Mouse (Mus musculus) kidney, adult 2 months (tissue): ENCODE data around the gene 9130023H24Rik. TPM values are rescaled to one million over a fixed set of nuclear protein-coding genes. Genes with fewer than 3 reads are reported as not detected.

Experiments used
- DNase-seq: peaks from one replicate; pipeline ENCODE4 v3.0.0; 2021
- H3K27ac ChIP-seq: fragments of 200-500 bp; 2 replicates; pipeline ENCODE4 v1.5.1; 2012; ENCODE audit warnings: low read depth, low read length, control low read depth, inconsistent platforms; ENCODE audit not compliant: insufficient read depth
- H3K27me3 ChIP-seq: fragments of 200-500 bp; replicated peaks from 2 replicates; pipeline ENCODE4 v1.6.1; 2012; ENCODE audit warnings: mild to moderate bottlenecking, moderate library complexity, low read length, inconsistent platforms; ENCODE audit not compliant: control insufficient read depth, insufficient read depth
- H3K36me3 ChIP-seq: fragments of 200-500 bp; 2 replicates; pipeline ENCODE4 v1.6.1; 2012; ENCODE audit warnings: mild to moderate bottlenecking, moderate library complexity, low read length, inconsistent platforms; ENCODE audit not compliant: control insufficient read depth, insufficient read depth
- H3K4me1 ChIP-seq: fragments of 200-500 bp; 2 replicates; pipeline ENCODE4 v1.6.1; 2011; ENCODE audit warnings: low read length; ENCODE audit not compliant: control insufficient read depth, insufficient read depth
- H3K4me3 ChIP-seq: fragments of 200-500 bp; 2 replicates; pipeline ENCODE4 v1.5.1; 2011; ENCODE audit warnings: mild to moderate bottlenecking, low read depth, low read length, control low read depth; ENCODE audit not compliant: insufficient read depth
- CTCF ChIP-seq: fragments of 200-500 bp; conservative IDR thresholded peaks from 2 replicates; pipeline ENCODE4 v1.5.1; 2011; ENCODE audit warnings: low read depth, mild to moderate bottlenecking, control low read depth, low read length, moderate library complexity, mixed read lengths; ENCODE audit not compliant: insufficient read depth, insufficient read length
- POLR2A ChIP-seq: fragments of 200-500 bp; IDR thresholded peaks from one replicate; pipeline ENCODE4 v1.6.1; 2011; ENCODE audit warnings: low read depth, low read length, control low read depth
- WGBS: fragments of 180-500 bp; shearing (Covaris S2); methylation state at CpG from one replicate; pipeline ENCODE4 v1.1.7; 2018; 5-methylcytosine and 5-hydroxymethylcytosine counted together
- polyA plus RNA-seq: library from polyadenylated mRNA; depleted of rRNA; stranded (reverse); fragments of >200 nt; gene quantifications from 2 replicates; pipeline ENCODE4 v1.2.3, GENCODE M21; 2012

Gene 9130023H24Rik
- polyA plus RNA-seq, 1 experiment: 3.2 TPM

DNA sequence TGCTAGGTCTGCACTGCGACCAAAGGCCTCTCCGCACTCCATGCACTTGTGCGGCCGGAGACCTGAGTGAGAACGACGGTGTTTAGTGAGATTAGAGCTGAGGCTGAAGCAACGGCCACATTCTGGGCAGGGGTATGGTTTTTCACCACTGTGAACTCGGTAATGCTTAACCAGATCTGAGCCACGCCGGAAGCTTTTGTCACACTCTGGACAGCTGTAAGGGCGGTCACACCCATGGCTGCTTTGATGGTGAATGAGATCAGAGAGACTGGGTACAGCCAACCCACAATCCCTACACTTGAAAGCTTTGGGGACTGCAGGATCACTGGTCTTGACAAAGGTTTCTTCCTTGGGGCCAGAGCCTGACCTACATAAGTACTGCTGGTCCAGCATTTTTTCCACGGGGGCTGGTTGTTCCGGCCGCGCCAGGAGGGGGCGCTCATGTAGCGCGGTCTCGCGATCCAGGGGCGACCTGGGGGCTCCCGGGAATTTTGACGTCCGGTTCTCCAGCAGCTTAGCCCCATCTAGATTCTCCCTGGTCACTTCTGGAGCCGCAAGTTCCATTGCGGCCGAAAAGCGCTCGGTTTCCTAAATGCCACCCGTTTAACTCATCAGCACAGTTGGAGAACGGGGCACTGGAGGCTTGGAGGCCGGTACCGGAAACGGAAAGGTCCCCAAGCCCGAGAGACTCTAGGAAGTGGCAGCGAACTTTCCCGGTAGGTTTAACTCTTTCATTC lies 807 bp downstream of the 9130023H24Rik start, which contains the start of gene Armc5:
Armc5 (plus strand) TSS at position 487 of the 737 bp plus-strand sequence.
- Histone ChIP-seq H3K4me3 (peak within 1 kb of the TSS; percentile 86), H3K27ac (peak within 1 kb of the TSS; percentile 98), H3K36me3 (no peaks in the 10 kb centered on the region), H3K4me1 (peaks cover 12% of the 10 kb centered on the region; the same call in 1 of the 2 replicates), H3K27me3 (no peaks in the 10 kb centered on the region)
- peak; percentile 91 for DNase-seq
- TF ChIP-seq POLR2A (no peak), CTCF (peak; percentile 60)
- 15% methylated on average over 37 of the region's 37 CpGs for WGBS

- TF ChIP-seq CTCF: no peak
- TF ChIP-seq POLR2A: no peak
- Histone ChIP-seq H3K4me3 (peak overlapping the region; percentile 86; the same call in 1 of the 2 replicates), H3K36me3 (no peaks in the 10 kb centered on the region), H3K4me1 (peaks cover 12% of the 10 kb centered on the region; the same call in 1 of the 2 replicates), H3K27ac (peak overlapping the region; percentile 67), H3K27me3 (no peaks in the 10 kb centered on the region)
- no peak for DNase-seq
- whole genome bisulfite sequencing: 90% methylated on average over 13 of the region's 13 CpGs
Observed at GRCm38 (mm10) chr7:128236426-128236825, 1.4 kb downstream of the 9130023H24Rik start.

GRCm38 (mm10) chr7:128235481-128235880 lies 2.4 kb downstream of the 9130023H24Rik start:
- Histone ChIP-seq H3K36me3 (no peaks in the 10 kb centered on the region), H3K27ac (peak overlapping the region; percentile 67), H3K27me3 (no peaks in the 10 kb centered on the region), H3K4me3 (no peak overlapping the region), H3K4me1 (peaks cover 12% of the 10 kb centered on the region; the same call in 1 of the 2 replicates)
- WGBS: 30% methylated on average over 1 of the region's 1 CpGs
- peak; percentile 94 for DNase-seq
- TF ChIP-seq CTCF: no peak
- no peak for TF ChIP-seq POLR2A

DNA sequence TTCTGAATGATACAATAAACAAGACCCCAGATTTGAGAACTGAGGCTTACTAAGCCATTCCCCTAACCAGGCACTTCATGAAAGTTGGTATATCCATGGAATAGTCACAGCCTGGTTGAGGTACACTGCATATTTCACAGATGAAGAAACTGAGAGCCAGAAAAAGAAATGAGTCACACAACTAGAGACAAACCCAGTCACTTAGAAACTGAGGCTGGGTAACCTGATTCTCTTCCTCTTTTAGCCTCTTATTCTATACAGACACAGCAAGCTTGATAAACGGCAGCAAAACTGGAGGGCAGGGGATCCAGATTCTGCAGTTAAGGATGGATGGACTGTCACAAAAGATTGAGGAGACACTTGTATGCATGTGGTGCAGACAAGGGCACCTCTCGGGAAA lies 3.0 kb downstream of the 9130023H24Rik start:
- TF ChIP-seq CTCF (no peak), POLR2A (no peak)
- 74% methylated on average over 2 of the region's 2 CpGs for WGBS

GRCm38 (mm10) chr7:128231741-128232140 lies 6.1 kb downstream of the 9130023H24Rik start:
- no peaks in the 10 kb centered on the region for H3K36me3 ChIP-seq
- DNase-seq: no peak
- H3K4me1 ChIP-seq: peaks cover 8% of the 10 kb centered on the region; the same call in 1 of the 2 replicates
- WGBS: 45% methylated on average over 8 of the region's 8 CpGs
- TF ChIP-seq CTCF (no peak), POLR2A (no peak)
- no peaks in the 10 kb centered on the region for H3K27me3 ChIP-seq
- H3K4me3 ChIP-seq: no peak overlapping the region
- no peak overlapping the region for H3K27ac ChIP-seq

More for the DNA sequence above, 3.0 kb downstream of the 9130023H24Rik start:
- Histone ChIP-seq H3K27me3 (no peaks in the 10 kb centered on the region), H3K27ac (peak overlapping the region; percentile 33), H3K4me1 (peaks cover 12% of the 10 kb centered on the region; the same call in 1 of the 2 replicates), H3K36me3 (no peaks in the 10 kb centered on the region), H3K4me3 (no peak overlapping the region)
- DNase-seq: no peak

- Histone ChIP-seq H3K4me3 (no peak overlapping the region), H3K36me3 (no peaks in the 10 kb centered on the region), H3K27ac (peak overlapping the region; percentile 71), H3K27me3 (no peaks in the 10 kb centered on the region), H3K4me1 (peaks cover 7% of the 10 kb centered on the region; the same call in 1 of the 2 replicates)
- peak; percentile 64 for DNase-seq
- 74% methylated on average over 3 of the region's 3 CpGs for WGBS
- TF ChIP-seq POLR2A: no peak
- TF ChIP-seq CTCF: no peak
Observed at GRCm38 (mm10) chr7:128220936-128221335, 16.9 kb downstream of the 9130023H24Rik start.

- Histone ChIP-seq H3K27ac (peak overlapping the region; percentile 71; the same call in 1 of the 2 replicates), H3K4me3 (no peak overlapping the region), H3K36me3 (no peaks in the 10 kb centered on the region), H3K4me1 (peaks cover 7% of the 10 kb centered on the region; the same call in 1 of the 2 replicates), H3K27me3 (no peaks in the 10 kb centered on the region)
- DNase-seq: no peak
- WGBS: 85% methylated on average over 4 of the region's 4 CpGs
- no peak for TF ChIP-seq CTCF
- no peak for TF ChIP-seq POLR2A
Observed at GRCm38 (mm10) chr7:128219952-128220351, 17.9 kb downstream of the 9130023H24Rik start.
